Mouse (Mus musculus) small intestine, adult 2 months (tissue): ENCODE results near the gene Rfx8. TPM values are rescaled to one million over a fixed set of nuclear protein-coding genes. Genes with fewer than 3 reads are reported as not detected.

Experiments
- H3K27ac ChIP-seq: fragments of 200-500 bp; 2 replicates; pipeline ENCODE4 v1.5.1; 2012; ENCODE audit warnings: low read depth, low read length, control low read depth, inconsistent platforms; ENCODE audit not compliant: insufficient read depth
- H3K27me3 ChIP-seq: fragments of 200-500 bp; 2 replicates; pipeline ENCODE4 v1.6.1; 2012; ENCODE audit warnings: mild to moderate bottlenecking, moderate library complexity, low read length, inconsistent platforms; ENCODE audit not compliant: control insufficient read depth, insufficient read depth
- H3K36me3 ChIP-seq: fragments of 200-500 bp; 2 replicates; pipeline ENCODE4 v1.6.1; 2012; ENCODE audit warnings: mild to moderate bottlenecking, low read length, control low read depth, inconsistent platforms; ENCODE audit not compliant: control insufficient read depth, insufficient read depth
- H3K4me1 ChIP-seq: fragments of 200-500 bp; 2 replicates; pipeline ENCODE4 v1.6.1; 2012; ENCODE audit warnings: low read length, inconsistent platforms, mixed read lengths; ENCODE audit not compliant: control insufficient read depth, insufficient read depth, insufficient read length
- H3K4me3 ChIP-seq: fragments of 200-500 bp; 2 replicates; pipeline ENCODE4 v1.5.1; 2012; ENCODE audit warnings: low read depth, mild to moderate bottlenecking, control low read depth, inconsistent platforms, low read length, moderate library complexity
- CTCF ChIP-seq: fragments of 200-500 bp; IDR thresholded peaks from 2 replicates; pipeline ENCODE4 v1.5.1; 2012; ENCODE audit warnings: low read depth, mild to moderate bottlenecking, control low read depth, inconsistent platforms, low read length, moderate library complexity, mixed read lengths; ENCODE audit not compliant: insufficient replicate concordance, insufficient read length; ENCODE audit errors: extremely low read depth
- POLR2A ChIP-seq: fragments of 200-500 bp; IDR thresholded peaks from 2 replicates; pipeline ENCODE4 v1.6.1; 2012; ENCODE audit warnings: low read depth, mild to moderate bottlenecking, control low read depth, inconsistent platforms, low read length, moderate library complexity
- WGBS: fragments of 180-500 bp; shearing (Covaris S2); methylation state at CpG from one replicate; pipeline ENCODE4 v1.1.7; 2018; 5-methylcytosine and 5-hydroxymethylcytosine counted together
- polyA plus RNA-seq: library from polyadenylated mRNA; depleted of rRNA; stranded (reverse); fragments of >200 nt; gene quantifications from 2 replicates; pipeline ENCODE4 v1.2.3, GENCODE M21; 2012

Gene Rfx8
- polyA plus RNA-seq, 1 experiment = not detected

DNA sequence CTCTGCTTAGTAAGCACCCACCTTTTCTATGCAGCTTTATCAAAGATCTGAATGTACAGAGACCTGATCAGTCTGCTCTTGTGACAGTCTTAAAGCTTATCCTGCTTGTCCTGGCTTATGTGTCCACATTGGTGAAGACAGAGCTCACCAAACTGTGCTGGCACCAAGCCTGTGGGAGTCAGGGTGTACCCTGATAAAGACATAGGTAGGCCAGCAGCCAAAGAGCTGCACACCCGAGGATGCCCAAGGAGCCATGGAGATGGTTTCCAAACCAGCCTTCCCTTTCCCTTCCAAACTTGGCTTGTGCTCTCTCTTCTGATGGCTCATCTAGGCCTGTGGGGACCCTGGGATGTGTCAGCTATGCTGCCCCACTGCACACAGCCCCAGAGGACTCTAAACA lies 76.5 kb downstream of the Rfx8 start:
- H3K27me3 ChIP-seq = peaks cover 7% of the 10 kb centered on the region; the same call in 1 of the 2 replicates
- TF ChIP-seq CTCF = no peak
- no peaks in the 10 kb centered on the region for H3K36me3 ChIP-seq
- no peaks in the 10 kb centered on the region for H3K4me1 ChIP-seq
- no peak overlapping the region for H3K4me3 ChIP-seq
- 11% methylated on average over 1 of the region's 1 CpGs for WGBS
- H3K27ac ChIP-seq = no peak overlapping the region

DNA sequence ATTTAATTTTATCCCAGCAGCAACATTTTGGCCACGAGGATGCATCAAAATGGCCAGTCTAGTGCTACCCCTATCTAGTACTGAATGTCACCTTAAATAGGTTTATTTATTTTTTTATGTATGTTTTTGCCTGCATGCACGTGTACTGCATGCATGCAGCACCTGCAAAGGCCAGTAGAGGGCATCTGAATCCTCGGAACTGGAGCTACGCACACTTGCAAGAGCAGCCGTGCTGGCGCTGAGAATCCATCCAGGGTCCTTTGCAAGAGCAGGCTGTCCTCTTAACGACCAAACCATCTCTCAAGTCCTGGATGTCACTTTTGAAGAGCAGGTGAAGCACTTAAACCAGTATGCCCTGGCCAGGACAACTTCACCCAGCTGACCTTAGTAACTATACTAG lies 79.1 kb downstream of the Rfx8 start:
- no peaks in the 10 kb centered on the region for H3K4me1 ChIP-seq
- no peaks in the 10 kb centered on the region for H3K27me3 ChIP-seq
- H3K36me3 ChIP-seq = no peaks in the 10 kb centered on the region
- TF ChIP-seq POLR2A = no peak
- peak; percentile 8; the same call in 1 of the 2 replicates for TF ChIP-seq CTCF
- WGBS = 92% methylated on average over 7 of the region's 7 CpGs
- no peak overlapping the region for H3K4me3 ChIP-seq
- no peak overlapping the region for H3K27ac ChIP-seq

DNA sequence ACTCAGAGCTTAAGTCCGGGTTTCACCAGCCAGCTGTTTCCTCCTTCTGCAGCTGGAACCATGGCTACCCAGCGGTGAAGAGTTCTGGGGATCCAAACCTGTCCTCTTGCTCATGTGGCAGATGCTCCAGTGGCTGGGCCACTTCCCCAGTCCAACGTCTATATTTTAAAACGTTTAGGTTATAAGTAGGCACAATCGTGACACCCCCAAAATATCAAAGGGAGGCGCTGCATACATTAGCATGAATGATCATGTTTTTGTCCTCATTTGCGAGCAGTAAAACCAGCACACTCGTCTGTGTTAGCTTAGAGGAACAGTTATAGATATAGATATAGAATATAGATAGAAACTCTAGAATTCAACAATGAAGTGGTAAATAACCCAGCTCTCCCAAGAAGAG lies 83.7 kb downstream of the Rfx8 start:
- H3K4me1 ChIP-seq = no peaks in the 10 kb centered on the region
- H3K27ac ChIP-seq = no peak overlapping the region
- no peaks in the 10 kb centered on the region for H3K36me3 ChIP-seq
- TF ChIP-seq CTCF (no peak), POLR2A (no peak)
- no peaks in the 10 kb centered on the region for H3K27me3 ChIP-seq
- H3K4me3 ChIP-seq = no peak overlapping the region
- 58% methylated on average over 8 of the region's 8 CpGs for WGBS

DNA sequence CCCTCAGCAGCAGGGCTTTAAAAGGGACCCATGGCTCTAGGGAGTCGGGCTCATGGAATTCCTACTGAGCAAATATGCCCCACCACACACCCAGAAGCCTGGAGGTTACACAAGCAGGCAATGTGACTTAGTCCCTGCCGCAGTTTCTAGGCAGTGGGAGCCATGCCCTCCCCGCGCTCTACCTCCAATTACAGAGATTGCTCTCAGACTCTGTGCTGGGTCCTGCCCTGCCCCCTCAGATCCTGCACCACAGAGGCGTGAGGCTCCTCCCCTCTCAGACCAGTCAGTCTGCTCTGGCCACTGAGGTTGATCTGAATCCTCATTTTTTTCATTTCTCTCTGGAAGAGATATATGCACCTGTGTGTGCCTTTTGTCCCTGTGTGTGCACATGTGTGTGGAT lies 84.1 kb downstream of the Rfx8 start:
- no peak overlapping the region for H3K4me3 ChIP-seq
- no peaks in the 10 kb centered on the region for H3K36me3 ChIP-seq
- WGBS = 21% methylated on average over 5 of the region's 5 CpGs
- H3K27ac ChIP-seq = no peak overlapping the region
- TF ChIP-seq CTCF (no peak), POLR2A (no peak)
- no peaks in the 10 kb centered on the region for H3K27me3 ChIP-seq
- no peaks in the 10 kb centered on the region for H3K4me1 ChIP-seq

DNA sequence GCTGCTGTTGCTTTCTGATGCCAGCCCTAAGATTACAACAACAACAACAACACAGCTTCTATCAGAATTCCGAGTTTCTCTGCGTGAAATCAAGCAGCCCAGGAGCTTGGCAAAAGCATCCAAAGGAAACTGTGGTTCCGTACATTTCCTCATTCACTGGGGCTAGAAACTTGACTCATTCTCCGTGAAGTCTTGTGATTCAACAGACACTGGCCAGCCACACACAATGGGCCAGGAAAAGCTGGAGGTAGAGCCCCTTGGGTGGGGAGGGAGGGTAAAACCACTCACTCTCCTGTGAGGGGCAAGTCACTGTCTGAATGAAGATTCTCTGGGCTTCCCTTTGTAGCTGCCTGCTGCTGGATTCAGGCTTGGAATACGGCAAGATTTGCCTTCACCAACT lies 84.6 kb downstream of the Rfx8 start:
- Histone ChIP-seq H3K4me3 (no peak overlapping the region), H3K27ac (no peak overlapping the region), H3K27me3 (no peaks in the 10 kb centered on the region), H3K4me1 (no peaks in the 10 kb centered on the region), H3K36me3 (no peaks in the 10 kb centered on the region)
- WGBS = 62% methylated on average over 5 of the region's 5 CpGs
- TF ChIP-seq CTCF (no peak), POLR2A (no peak)

DNA sequence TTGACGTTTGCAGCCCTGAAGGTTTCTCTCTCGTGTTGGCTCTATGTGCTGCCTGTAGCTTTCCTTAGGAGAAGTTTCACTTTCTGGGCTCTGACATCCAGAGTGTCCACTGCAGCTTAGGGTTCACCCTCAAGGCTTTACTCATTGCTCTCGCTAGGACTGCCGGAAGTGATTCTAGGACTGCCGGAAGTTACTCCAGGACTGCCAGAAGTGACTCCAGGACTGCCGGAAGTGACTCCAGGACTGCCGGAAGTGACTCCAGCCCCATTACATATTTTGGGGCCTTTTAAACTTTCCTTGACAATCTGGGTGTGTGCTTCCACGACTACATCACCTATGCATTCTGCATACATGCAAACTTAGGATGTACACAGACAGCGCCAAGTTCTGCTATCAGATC lies 92.2 kb downstream of the Rfx8 start:
- Histone ChIP-seq H3K4me3 (no peak overlapping the region), H3K27me3 (no peaks in the 10 kb centered on the region), H3K36me3 (no peaks in the 10 kb centered on the region), H3K4me1 (no peaks in the 10 kb centered on the region), H3K27ac (no peak overlapping the region)
- no peak for TF ChIP-seq POLR2A
- no peak for TF ChIP-seq CTCF
- 80% methylated on average over 9 of the region's 9 CpGs for WGBS

DNA sequence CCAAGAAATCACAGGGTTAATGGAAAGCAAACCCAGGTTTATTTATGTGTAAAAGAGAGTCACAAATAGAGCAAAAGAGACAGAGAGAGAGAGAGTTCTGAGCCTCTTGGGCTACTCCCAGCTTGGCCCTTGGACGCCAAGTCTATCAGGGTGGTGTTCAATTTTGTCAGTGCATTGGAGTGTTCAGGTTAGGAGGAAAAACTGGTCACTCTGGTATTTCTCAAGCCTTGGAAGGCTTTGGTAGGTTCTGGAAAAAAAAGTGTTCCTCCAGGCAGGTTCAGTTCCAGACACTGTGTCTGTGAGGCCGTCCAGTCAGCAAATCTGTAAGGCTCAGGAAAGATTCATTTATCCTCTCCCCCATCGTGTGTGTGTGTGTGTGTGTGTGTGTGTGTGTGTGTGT lies 95.3 kb downstream of the Rfx8 start:
- no peak for TF ChIP-seq CTCF
- no peak for TF ChIP-seq POLR2A
- WGBS = 63% methylated on average over 3 of the region's 3 CpGs
- no peak overlapping the region for H3K27ac ChIP-seq
- no peaks in the 10 kb centered on the region for H3K4me1 ChIP-seq
- H3K27me3 ChIP-seq = no peaks in the 10 kb centered on the region
- H3K36me3 ChIP-seq = no peaks in the 10 kb centered on the region
- H3K4me3 ChIP-seq = no peak overlapping the region

DNA sequence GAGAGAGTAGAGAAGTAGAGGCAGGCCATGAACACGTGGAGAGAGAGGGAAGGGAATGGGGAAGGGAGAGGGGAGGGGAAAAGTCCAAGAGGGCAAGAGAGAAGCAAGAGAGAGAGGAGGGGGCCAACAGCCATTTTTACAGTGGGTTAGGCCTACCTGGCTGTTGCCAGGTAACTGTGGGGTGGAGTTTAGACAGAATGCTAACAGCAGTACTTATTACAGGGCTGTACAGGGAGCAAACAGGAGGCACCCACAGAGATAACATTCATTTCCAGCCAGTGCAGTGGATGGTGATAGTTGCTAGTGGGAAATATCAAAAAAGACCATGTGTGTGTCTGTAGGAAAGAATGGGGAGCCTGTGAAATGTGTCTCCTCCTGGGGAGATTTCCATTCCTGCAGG lies 97.1 kb downstream of the Rfx8 start:
- no peaks in the 10 kb centered on the region for H3K4me1 ChIP-seq
- TF ChIP-seq POLR2A = no peak
- no peak for TF ChIP-seq CTCF
- H3K27ac ChIP-seq = no peak overlapping the region
- no peaks in the 10 kb centered on the region for H3K27me3 ChIP-seq
- WGBS = 29% methylated on average over 1 of the region's 1 CpGs
- no peaks in the 10 kb centered on the region for H3K36me3 ChIP-seq
- H3K4me3 ChIP-seq = no peak overlapping the region
